Mouse (Mus musculus): ENCODE measurements around the gene Spns2. TPM values are rescaled to one million over a fixed set of nuclear protein-coding genes. Genes with fewer than 3 reads are reported as not detected.

The Spns2 gene
- polyA plus RNA-seq, 2 experiments, result 6.3 to 15.9 TPM

DNA sequence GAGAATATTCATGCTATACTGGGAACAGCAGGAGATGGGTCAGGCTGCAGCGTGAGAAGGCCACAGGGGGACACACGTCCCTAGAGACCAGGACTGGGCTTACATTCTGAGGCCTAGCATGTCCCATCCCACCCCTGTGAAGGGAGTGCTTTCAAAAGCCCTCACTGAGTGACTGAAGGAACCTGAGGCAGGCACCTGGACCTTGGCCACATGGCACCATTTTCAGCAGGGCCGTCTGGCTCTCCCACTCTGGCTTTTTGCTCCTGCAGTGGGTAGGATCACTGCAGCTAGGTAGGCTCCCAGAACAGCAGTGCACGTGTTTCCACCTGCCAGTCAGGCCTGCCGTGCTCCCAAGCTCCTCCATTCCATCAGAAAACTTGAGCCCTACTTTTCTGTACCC, 21.2 kb downstream of the Spns2 start:
- ATAC-seq (ENCODE audit: low FRiP score, low read depth), result no peak
- no peaks in the 10 kb centered on the region for H3K27me3 ChIP-seq (ENCODE audit: control insufficient read depth, insufficient read depth, low read length)
- TF ChIP-seq POLR2A (IDR thresholded peaks at IDR 0.05; ENCODE audit: borderline replicate concordance, extremely low read depth, insufficient read depth, insufficient read length), result no peak
- H3K4me3 ChIP-seq (replicated peaks; ENCODE audit: low read length), result no peak overlapping the region
- WGBS, result 75% methylated on average over 5 of the region's 5 CpGs
- no peak overlapping the region for H3K9ac ChIP-seq (ENCODE audit: low read depth, low read length, severe bottlenecking)
- no peaks in the 10 kb centered on the region for H3K9me3 ChIP-seq (ENCODE audit: control insufficient read depth, low read length)
- H3K36me3 ChIP-seq (ENCODE audit: control insufficient read depth, insufficient read depth, low read length), result no peaks in the 10 kb centered on the region
- H3K27ac ChIP-seq (replicated peaks; ENCODE audit: low read depth, low read length), result no peak overlapping the region
- H3K4me2 ChIP-seq (replicated peaks; ENCODE audit: low read depth, low read length, severe bottlenecking), result no peak overlapping the region
- DNase-seq (ENCODE audit: low spot score), result no peak
- H3K4me1 ChIP-seq (ENCODE audit: control insufficient read depth, insufficient read depth, low read length), result no peaks in the 10 kb centered on the region

DNA sequence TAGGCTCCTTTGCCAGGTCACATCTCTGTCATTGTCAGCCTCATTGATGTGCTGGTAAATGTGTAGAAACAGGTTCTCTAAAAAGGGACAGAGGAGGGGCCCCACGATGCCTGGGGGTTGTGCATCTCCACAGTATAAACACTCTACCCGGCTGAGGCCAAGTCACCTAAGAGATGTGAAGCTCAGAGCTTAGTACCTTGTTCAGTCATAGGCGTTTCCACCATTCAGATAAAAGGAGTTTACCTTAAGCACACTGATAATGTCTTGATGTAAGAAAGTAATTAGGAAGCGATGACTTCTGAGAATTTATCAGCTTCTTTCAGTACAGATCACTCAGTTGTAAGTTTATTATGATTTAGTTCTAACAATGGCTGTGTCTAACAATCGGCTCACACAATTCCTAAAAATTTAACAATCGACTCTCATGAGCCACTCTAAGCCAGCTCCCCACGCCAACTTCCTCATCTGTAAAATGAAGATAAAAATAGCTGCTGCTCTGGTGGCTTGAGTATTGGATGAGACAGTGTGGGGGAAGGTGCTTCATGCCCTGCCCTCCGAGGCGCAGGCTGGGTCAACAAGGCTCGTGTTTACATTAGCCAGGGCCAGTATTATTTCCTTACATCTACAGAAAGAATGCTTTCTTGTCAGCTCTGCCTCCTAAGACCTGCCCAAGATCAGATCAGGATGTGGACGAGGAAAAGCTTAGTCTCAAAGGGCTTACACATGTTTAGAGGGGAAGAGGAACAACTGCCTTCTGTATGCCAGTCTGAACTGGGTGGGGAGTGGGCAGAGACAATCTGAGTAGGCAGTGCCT, 22.8 kb downstream of the Spns2 start:
- TF ChIP-seq POLR2A (IDR thresholded peaks at IDR 0.05; ENCODE audit: borderline replicate concordance, extremely low read depth, insufficient read depth, insufficient read length), result no peak
- no peak for ATAC-seq (ENCODE audit: low FRiP score, low read depth)
- no peaks in the 10 kb centered on the region for H3K4me1 ChIP-seq (ENCODE audit: control insufficient read depth, insufficient read depth, low read length)
- no peak overlapping the region for H3K27ac ChIP-seq (replicated peaks; ENCODE audit: low read depth, low read length)
- WGBS, result 51% methylated on average over 11 of the region's 11 CpGs
- no peak overlapping the region for H3K9ac ChIP-seq (ENCODE audit: low read depth, low read length, severe bottlenecking)
- H3K4me3 ChIP-seq (replicated peaks; ENCODE audit: low read length), result no peak overlapping the region
- H3K27me3 ChIP-seq (ENCODE audit: control insufficient read depth, insufficient read depth, low read length), result no peaks in the 10 kb centered on the region
- no peak for DNase-seq (ENCODE audit: low spot score)
- H3K4me2 ChIP-seq (replicated peaks; ENCODE audit: low read depth, low read length, severe bottlenecking), result no peak overlapping the region
- no peaks in the 10 kb centered on the region for H3K9me3 ChIP-seq (ENCODE audit: control insufficient read depth, low read length)
- H3K36me3 ChIP-seq (ENCODE audit: control insufficient read depth, insufficient read depth, low read length), result no peaks in the 10 kb centered on the region

DNA sequence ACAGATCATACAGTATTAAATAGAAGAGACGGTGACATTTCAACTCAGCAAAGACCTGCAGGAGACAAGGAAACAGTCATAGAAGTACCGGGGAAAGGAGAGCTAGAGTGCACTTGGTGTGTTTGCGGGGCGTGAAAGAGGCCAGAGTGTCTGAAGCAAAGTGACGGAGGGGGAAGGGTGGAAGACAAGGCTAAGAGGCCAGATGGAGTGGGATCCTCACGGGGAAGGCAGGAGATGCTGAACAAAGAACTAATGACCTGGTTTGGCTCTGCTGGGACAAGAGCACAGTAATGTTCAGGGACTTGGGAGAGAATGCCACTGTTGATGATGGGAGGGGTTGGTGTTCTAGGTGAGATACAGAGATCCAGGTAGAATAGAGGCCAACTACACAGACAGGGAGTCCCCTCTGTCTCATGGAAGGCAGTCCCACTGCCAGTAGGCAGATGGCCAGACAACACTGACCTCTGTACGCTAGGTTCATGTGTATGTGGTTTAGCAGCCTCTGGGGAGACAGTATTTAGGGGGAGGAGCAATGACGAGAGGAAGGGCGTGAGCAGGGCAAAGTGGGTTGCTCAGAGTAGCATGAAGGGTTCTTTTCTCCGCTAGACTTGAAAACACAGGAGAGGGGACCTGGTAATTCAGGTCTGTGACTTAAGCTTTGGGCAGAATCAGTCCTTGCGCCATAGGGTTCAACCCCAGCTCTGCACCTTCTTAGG, 23.6 kb downstream of the Spns2 start:
- Histone ChIP-seq H3K9me3 (ENCODE audit: control insufficient read depth, low read length) (no peaks in the 10 kb centered on the region), H3K27me3 (ENCODE audit: control insufficient read depth, insufficient read depth, low read length) (no peaks in the 10 kb centered on the region), H3K9ac (ENCODE audit: low read depth, low read length, severe bottlenecking) (no peak overlapping the region), H3K36me3 (ENCODE audit: control insufficient read depth, insufficient read depth, low read length) (no peaks in the 10 kb centered on the region), H3K4me3 (replicated peaks; ENCODE audit: low read length) (no peak overlapping the region), H3K27ac (replicated peaks; ENCODE audit: low read depth, low read length) (no peak overlapping the region), H3K4me2 (replicated peaks; ENCODE audit: low read depth, low read length, severe bottlenecking) (no peak overlapping the region), H3K4me1 (ENCODE audit: control insufficient read depth, insufficient read depth, low read length) (no peaks in the 10 kb centered on the region)
- WGBS, result 68% methylated on average over 11 of the region's 11 CpGs
- no peak for TF ChIP-seq POLR2A (IDR thresholded peaks at IDR 0.05; ENCODE audit: borderline replicate concordance, extremely low read depth, insufficient read depth, insufficient read length)
- ATAC-seq (ENCODE audit: low FRiP score, low read depth), result no peak
- DNase-seq (ENCODE audit: low spot score), result no peak

DNA sequence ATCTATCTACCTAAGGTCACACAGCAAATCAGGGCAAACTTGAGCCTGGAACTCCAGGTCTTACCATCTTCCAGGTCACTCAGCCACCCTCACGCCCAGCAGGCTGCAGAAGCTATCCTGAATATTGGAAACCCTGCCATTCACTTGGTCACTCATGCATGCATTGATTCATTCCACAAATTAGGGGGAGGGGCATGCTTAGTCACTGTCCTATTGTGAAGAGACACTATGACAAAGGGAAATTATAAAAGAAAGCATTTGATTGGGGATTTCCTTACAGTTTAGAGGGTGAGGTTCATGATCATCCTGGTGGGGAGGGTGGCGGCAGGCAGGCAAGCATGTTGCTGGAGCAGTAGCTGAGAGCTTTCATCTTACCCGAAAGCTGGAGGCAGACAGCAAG, 24.9 kb downstream of the Spns2 start:
- no peaks in the 10 kb centered on the region for H3K27me3 ChIP-seq (ENCODE audit: control insufficient read depth, insufficient read depth, low read length)
- no peak overlapping the region for H3K27ac ChIP-seq (replicated peaks; ENCODE audit: low read depth, low read length)
- no peaks in the 10 kb centered on the region for H3K9me3 ChIP-seq (ENCODE audit: control insufficient read depth, low read length)
- no peak overlapping the region for H3K4me2 ChIP-seq (replicated peaks; ENCODE audit: low read depth, low read length, severe bottlenecking)
- H3K4me3 ChIP-seq (replicated peaks; ENCODE audit: low read length), result no peak overlapping the region
- no peaks in the 10 kb centered on the region for H3K4me1 ChIP-seq (ENCODE audit: control insufficient read depth, insufficient read depth, low read length)
- H3K9ac ChIP-seq (ENCODE audit: low read depth, low read length, severe bottlenecking), result no peak overlapping the region
- ATAC-seq (ENCODE audit: low FRiP score, low read depth) (no peak), DNase-seq (ENCODE audit: low spot score) (no peak)
- H3K36me3 ChIP-seq (ENCODE audit: control insufficient read depth, insufficient read depth, low read length), result no peaks in the 10 kb centered on the region
- 75% methylated on average over 3 of the region's 3 CpGs for WGBS
- TF ChIP-seq POLR2A (IDR thresholded peaks at IDR 0.05; ENCODE audit: borderline replicate concordance, extremely low read depth, insufficient read depth, insufficient read length), result no peak

DNA sequence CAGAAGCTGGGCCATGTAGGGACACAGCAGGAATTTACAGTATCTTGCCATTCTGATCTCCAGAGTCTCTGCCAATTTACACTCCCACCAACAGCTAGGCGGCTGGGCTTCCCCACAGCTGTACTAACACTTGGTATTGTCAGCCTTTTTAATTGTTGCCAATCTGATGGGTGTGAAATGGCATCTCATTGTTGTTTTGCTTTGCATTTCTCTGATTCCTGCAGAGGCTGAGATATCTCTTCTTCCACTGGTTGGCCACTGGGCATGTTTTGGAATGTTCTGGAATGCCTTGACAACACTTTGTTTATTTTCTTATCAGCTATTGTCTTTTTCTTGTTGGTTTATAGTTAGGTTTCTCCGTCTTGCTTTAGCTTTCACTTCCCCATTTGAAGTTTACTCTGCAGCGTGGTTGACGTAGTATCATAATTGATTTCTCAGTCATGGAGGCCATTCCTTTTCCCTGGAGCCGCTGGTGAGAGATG, 28.2 kb downstream of the Spns2 start:
- H3K4me3 ChIP-seq (replicated peaks; ENCODE audit: low read length), result no peak overlapping the region
- ATAC-seq (ENCODE audit: low FRiP score, low read depth), result no peak
- no peaks in the 10 kb centered on the region for H3K36me3 ChIP-seq (ENCODE audit: control insufficient read depth, insufficient read depth, low read length)
- no peaks in the 10 kb centered on the region for H3K9me3 ChIP-seq (ENCODE audit: control insufficient read depth, low read length)
- no peaks in the 10 kb centered on the region for H3K27me3 ChIP-seq (ENCODE audit: control insufficient read depth, insufficient read depth, low read length)
- TF ChIP-seq POLR2A (IDR thresholded peaks at IDR 0.05; ENCODE audit: borderline replicate concordance, extremely low read depth, insufficient read depth, insufficient read length), result no peak
- DNase-seq (ENCODE audit: low spot score), result no peak
- H3K4me2 ChIP-seq (replicated peaks; ENCODE audit: low read depth, low read length, severe bottlenecking), result no peak overlapping the region
- H3K9ac ChIP-seq (ENCODE audit: low read depth, low read length, severe bottlenecking), result no peak overlapping the region
- H3K27ac ChIP-seq (replicated peaks; ENCODE audit: low read depth, low read length), result no peak overlapping the region
- no peaks in the 10 kb centered on the region for H3K4me1 ChIP-seq (ENCODE audit: control insufficient read depth, insufficient read depth, low read length)
- WGBS, result 67% methylated on average over 5 of the region's 5 CpGs

Measured in limb, embryonic 14.5 days (tissue).